Mouse (Mus musculus) megakaryocyte, embryonic 14.5 days (primary cell): ENCODE results near the gene Arhgef39.

Experiments
- FLI1 ChIP-seq: IDR thresholded peaks from 2 replicates; pipeline ENCODE4 v1.6.1; 2012; ENCODE audit warnings: low read length, inconsistent platforms, mixed read lengths
- GATA1 ChIP-seq: IDR thresholded peaks from 3 replicates; pipeline ENCODE4 v1.6.1; 2012; ENCODE audit warnings: mixed read lengths, low read length, inconsistent platforms, borderline replicate concordance

DNA sequence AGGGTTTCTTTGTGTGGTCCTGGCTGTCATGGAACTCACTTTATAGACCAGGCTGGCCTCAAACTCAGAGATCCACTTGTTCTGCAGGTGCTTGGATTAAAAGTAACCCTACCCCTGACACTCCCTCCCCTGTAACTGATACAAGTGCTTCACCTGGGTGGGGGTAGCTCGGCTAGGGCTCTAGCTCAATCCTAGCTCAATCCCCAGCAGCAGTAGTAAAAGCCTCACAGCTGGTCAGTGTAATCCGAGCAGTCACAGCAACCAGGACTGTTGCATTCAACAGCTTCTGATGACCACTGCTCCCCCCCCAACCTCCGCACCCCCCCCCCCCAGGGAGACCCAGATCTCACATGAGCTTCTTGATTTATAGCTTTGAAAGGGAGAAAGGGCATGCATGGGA, 42.5 kb upstream of the Arhgef39 start:
- no peak for TF ChIP-seq FLI1
- TF ChIP-seq GATA1: no peak
